Mouse (Mus musculus) megakaryocyte, embryonic 14.5 days (primary cell): ENCODE measurements around the gene Ankdd1a.

ENCODE experiments used
- FLI1 ChIP-seq: IDR thresholded peaks from 2 replicates; pipeline ENCODE4 v1.6.1; 2012; ENCODE audit warnings: low read length, inconsistent platforms, mixed read lengths
- GATA1 ChIP-seq: IDR thresholded peaks from 3 replicates; pipeline ENCODE4 v1.6.1; 2012; ENCODE audit warnings: mixed read lengths, low read length, inconsistent platforms, borderline replicate concordance

DNA sequence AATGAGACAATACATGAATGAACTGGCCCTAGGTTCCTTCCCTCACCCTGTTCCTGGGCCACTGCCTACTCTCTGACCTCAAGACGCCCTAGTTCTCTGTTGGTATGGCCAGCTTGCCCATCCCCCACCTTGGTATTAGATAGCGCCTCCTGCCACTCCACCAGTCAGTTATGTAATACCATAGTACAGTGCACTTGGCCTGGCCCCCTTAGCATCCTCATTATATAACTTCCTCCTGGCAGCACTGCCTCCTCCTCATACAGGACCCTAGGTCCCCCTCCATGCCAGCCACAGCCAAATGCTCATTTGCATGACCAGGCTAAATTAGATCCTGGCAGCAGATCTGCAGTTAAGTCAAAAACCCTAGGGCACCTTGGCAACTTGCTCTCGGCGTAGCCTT is 41.0 kb upstream of the Ankdd1a start:
- TF ChIP-seq GATA1 (no peak), FLI1 (no peak)
